Mouse (Mus musculus) heart, postnatal 0 days (tissue): ENCODE data around the gene Dxo. TPM values are rescaled to one million over a fixed set of nuclear protein-coding genes. Genes with fewer than 3 reads are reported as not detected.
A peak's percentile ranks its signal among the peaks of the same experiment; 100 is the strongest.

ENCODE experiments used
- ATAC-seq: fragments of 200-750 bp; cut with Nextera tagmentation; 2 replicates; pipeline ENCODE4 v1.8.0; 2017; ENCODE audit warnings: low read depth, moderate number of reproducible peaks, moderate library complexity; ENCODE audit not compliant: insufficient read depth
- DNase-seq: peaks from one replicate; pipeline ENCODE4 v3.0.0-alpha.2; 2016; ENCODE audit warnings: low spot score
- H3K27ac ChIP-seq: fragments of 300-500 bp; sonication (generic); 2 replicates; pipeline ENCODE4 v1.5.1; 2014; ENCODE audit warnings: low read depth, mild to moderate bottlenecking
- H3K27me3 ChIP-seq: fragments of 300-500 bp; sonication (generic); 2 replicates; pipeline ENCODE4 v1.6.1; 2014; ENCODE audit warnings: low read length, mixed read lengths; ENCODE audit not compliant: control insufficient read depth, insufficient read depth
- H3K36me3 ChIP-seq: fragments of 300-500 bp; sonication (generic); replicated peaks from 2 replicates; pipeline ENCODE4 v1.6.1; 2014; ENCODE audit warnings: low read length, mixed read lengths; ENCODE audit not compliant: control insufficient read depth, insufficient read depth
- H3K4me1 ChIP-seq: fragments of 300-500 bp; sonication (generic); 2 replicates; pipeline ENCODE4 v1.6.1; 2014; ENCODE audit warnings: antibody characterized with exemption; ENCODE audit not compliant: control insufficient read depth, insufficient read depth
- H3K4me2 ChIP-seq: fragments of 300-500 bp; sonication (generic); 2 replicates; pipeline ENCODE4 v1.6.1; 2014; ENCODE audit warnings: low read depth, mild to moderate bottlenecking, low read length, moderate library complexity
- H3K4me3 ChIP-seq: fragments of 300-500 bp; sonication (generic); 2 replicates; pipeline ENCODE4 v1.5.1; 2014; ENCODE audit warnings: low read depth, low read length
- H3K9ac ChIP-seq: fragments of 300-500 bp; sonication (generic); replicated peaks from 2 replicates; pipeline ENCODE4 v1.6.1; 2014; ENCODE audit warnings: low read depth, low read length, mixed read lengths
- H3K9me3 ChIP-seq: fragments of 300-500 bp; sonication (generic); replicated peaks from 2 replicates; pipeline ENCODE4 v1.6.1; 2016; ENCODE audit warnings: low read length; ENCODE audit not compliant: control insufficient read depth
- CTCF ChIP-seq: IDR thresholded peaks from 2 replicates; pipeline ENCODE4 v1.5.1; 2016; ENCODE audit warnings: antibody characterized with exemption, control low read depth, low read depth
- EP300 ChIP-seq: IDR thresholded peaks from 2 replicates; pipeline ENCODE4 v1.6.1; 2016; ENCODE audit warnings: antibody characterized with exemption, low read depth
- WGBS: fragments of 180-500 bp; shearing (Covaris S2); extraction: QIAGEN DNeasy Blood & Tissue Kit; methylation state at CpG from one replicate; pipeline ENCODE4 v1.1.7; 2014; 5-methylcytosine and 5-hydroxymethylcytosine counted together
- polyA plus RNA-seq: library from polyadenylated mRNA; unstranded; fragments of >200 nt; fragmentation: Nextera tagmentation; extraction: Ambion mirVana; gene quantifications from 2 replicates; pipeline ENCODE4 v1.2.1, GENCODE M21; 2015
- total RNA-seq: library from RNA; depleted of rRNA; stranded (reverse); fragments of >200 nt; gene quantifications from 2 replicates; pipeline ENCODE4 v1.2.3, GENCODE M21; 2014; ENCODE audit warnings: low replicate concordance

Gene Dxo
- total and polyA plus RNA-seq, 2 experiments from 2014 or later, result 19.2 to 23.0 TPM

- H3K4me2 ChIP-seq, result no peak overlapping the region
- H3K36me3 ChIP-seq, result no peaks in the 10 kb centered on the region
- WGBS, result 94% methylated on average over 6 of the region's 6 CpGs
- no peak for DNase-seq
- H3K27ac ChIP-seq, result no peak overlapping the region
- no peak for ATAC-seq
- TF ChIP-seq EP300, result no peak
- no peak for TF ChIP-seq CTCF
- no peak overlapping the region for H3K4me3 ChIP-seq
- no peaks in the 10 kb centered on the region for H3K4me1 ChIP-seq
- H3K9ac ChIP-seq, result no peak overlapping the region
- no peaks in the 10 kb centered on the region for H3K9me3 ChIP-seq
- 0 out of 2 replicates have a peak, but pooled peaks cover 3% of the 10 kb centered on the region for H3K27me3 ChIP-seq
Measured at GRCm38 (mm10) chr17:34874321-34874720, 37.5 kb downstream of the Dxo start.

- no peaks in the 10 kb centered on the region for H3K36me3 ChIP-seq
- H3K9me3 ChIP-seq, result no peaks in the 10 kb centered on the region
- DNase-seq, result no peak
- H3K9ac ChIP-seq, result no peak within 1 kb of the TSS
- 51% methylated on average over 11 of the region's 11 CpGs for WGBS
- H3K4me1 ChIP-seq, result no peaks in the 10 kb centered on the region
- TF ChIP-seq EP300, result no peak
- TF ChIP-seq CTCF, result no peak
- H3K27ac ChIP-seq, result no peak within 1 kb of the TSS
- no peak within 1 kb of the TSS for H3K4me2 ChIP-seq
- no peak for ATAC-seq
- no peaks in the 10 kb centered on the region for H3K27me3 ChIP-seq
- H3K4me3 ChIP-seq, result no peak within 1 kb of the TSS
Measured at GRCm38 (mm10) chr17:34879336-34879879, 42.6 kb downstream of the Dxo start, which contains the start of gene Zbtb12. Gene Zbtb12 (plus strand): TSS chr17:34879483.

- H3K4me3 ChIP-seq, result no peak overlapping the region
- no peak overlapping the region for H3K9ac ChIP-seq
- no peaks in the 10 kb centered on the region for H3K36me3 ChIP-seq
- TF ChIP-seq EP300, result no peak
- no peak for TF ChIP-seq CTCF
- H3K27me3 ChIP-seq, result no peaks in the 10 kb centered on the region
- no peaks in the 10 kb centered on the region for H3K4me1 ChIP-seq
- H3K27ac ChIP-seq, result no peak overlapping the region
- H3K4me2 ChIP-seq, result no peak overlapping the region
- no peak for ATAC-seq
- H3K9me3 ChIP-seq, result no peaks in the 10 kb centered on the region
- DNase-seq, result no peak
Measured at GRCm38 (mm10) chr17:34881166-34881565, 44.3 kb downstream of the Dxo start.

GRCm38 (mm10) chr17:34881683-34882310 is 45.0 kb downstream of the Dxo start, which contains the start of gene Gm20547:
Gene Gm20547 (minus strand): TSS chr17:34882042.
- Histone ChIP-seq H3K27ac (no peak within 1 kb of the TSS), H3K36me3 (no peaks in the 10 kb centered on the region), H3K9ac (no peak within 1 kb of the TSS), H3K27me3 (no peaks in the 10 kb centered on the region), H3K4me1 (no peaks in the 10 kb centered on the region), H3K9me3 (no peaks in the 10 kb centered on the region), H3K4me3 (no peak within 1 kb of the TSS), H3K4me2 (peak within 1 kb of the TSS; percentile 38)
- no peak for DNase-seq
- no peak for ATAC-seq
- TF ChIP-seq CTCF (no peak), EP300 (no peak)
- WGBS, result 12% methylated on average over 15 of the region's 15 CpGs

- H3K9me3 ChIP-seq, result no peaks in the 10 kb centered on the region
- DNase-seq (no peak), ATAC-seq (no peak)
- no peak overlapping the region for H3K9ac ChIP-seq
- TF ChIP-seq EP300 (no peak), CTCF (no peak)
- WGBS, result 60% methylated on average over 3 of the region's 3 CpGs
- H3K36me3 ChIP-seq, result no peaks in the 10 kb centered on the region
- H3K27me3 ChIP-seq, result no peaks in the 10 kb centered on the region
- H3K4me2 ChIP-seq, result no peak overlapping the region
- no peak overlapping the region for H3K4me3 ChIP-seq
- H3K4me1 ChIP-seq, result no peaks in the 10 kb centered on the region
- H3K27ac ChIP-seq, result no peak overlapping the region
Measured at GRCm38 (mm10) chr17:34883332-34883731, 46.5 kb downstream of the Dxo start.

- WGBS, result 82% methylated on average over 6 of the region's 6 CpGs
Measured at GRCm38 (mm10) chr17:34884704-34885103, 47.9 kb downstream of the Dxo start.

More at GRCm38 (mm10) chr17:34884704-34885103, 47.9 kb downstream of the Dxo start:
- DNase-seq (no peak), ATAC-seq (no peak)
- H3K4me3 ChIP-seq, result no peak overlapping the region
- no peaks in the 10 kb centered on the region for H3K4me1 ChIP-seq
- TF ChIP-seq EP300, result no peak
- no peak for TF ChIP-seq CTCF
- H3K36me3 ChIP-seq, result no peaks in the 10 kb centered on the region
- H3K27ac ChIP-seq, result no peak overlapping the region
- no peak overlapping the region for H3K9ac ChIP-seq
- no peaks in the 10 kb centered on the region for H3K27me3 ChIP-seq
- no peak overlapping the region for H3K4me2 ChIP-seq
- no peaks in the 10 kb centered on the region for H3K9me3 ChIP-seq
